Mouse (Mus musculus) T-cell, adult 2 months (primary cell): ENCODE data around the gene Abca12.

Source experiments
- DNase-seq: peaks from one replicate; pipeline ENCODE4 v3.0.0; 2022; ENCODE audit warnings: low spot score

The Abca12 gene

DNA sequence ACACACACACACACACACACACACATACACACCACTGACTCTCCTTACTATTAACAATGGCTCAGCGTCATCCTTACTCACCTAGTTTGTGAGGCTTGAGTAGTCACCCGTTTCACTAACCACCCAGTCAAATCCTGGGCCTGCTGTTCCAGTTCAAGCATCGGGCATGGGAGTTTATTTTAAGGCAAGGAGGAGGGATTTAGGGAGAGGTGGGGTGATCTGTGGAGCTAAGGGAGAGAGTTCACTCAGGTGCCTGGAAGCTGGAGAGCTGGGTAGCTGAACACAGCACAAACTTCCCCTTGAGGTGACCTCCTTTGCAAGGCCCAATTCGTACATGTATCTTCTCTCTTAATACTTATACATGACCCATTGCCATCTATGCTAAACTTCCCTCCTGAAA, 219.4 kb downstream of the Abca12 start:
- DNase-seq, result no peak

DNA sequence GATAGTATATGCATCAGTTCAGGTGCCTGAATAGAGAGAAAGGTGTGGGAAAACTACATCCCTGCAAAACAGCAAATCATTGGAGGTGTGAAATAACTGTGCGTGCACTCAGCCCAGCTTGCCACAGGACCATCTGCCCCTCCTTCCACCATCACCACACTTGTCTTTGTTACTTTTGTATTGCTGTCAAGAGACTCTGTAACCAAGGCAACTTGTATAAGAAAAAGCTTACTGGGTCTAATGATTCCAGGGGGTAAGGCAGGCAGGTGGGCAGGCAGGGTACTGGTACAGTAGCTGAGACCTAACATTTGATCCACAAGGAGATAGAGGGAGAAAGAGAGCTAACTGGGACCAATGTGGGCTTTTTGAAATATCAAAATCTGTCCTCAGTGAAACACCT, 220.8 kb downstream of the Abca12 start:
- no peak for DNase-seq
